Mouse (Mus musculus) ES-E14 (cell line): ENCODE measurements around the gene Dpm2. TPM values are rescaled to one million over a fixed set of nuclear protein-coding genes. Genes with fewer than 3 reads are reported as not detected.

ENCODE experiments used
- DNase-seq: peaks from one replicate; pipeline ENCODE4 v3.0.0-alpha.2; 2013; ENCODE audit warnings: low read depth, low spot score
- H3K27ac ChIP-seq: 2 replicates; pipeline ENCODE4 v1.5.1; 2012; ENCODE audit warnings: low read depth, mild to moderate bottlenecking, low read length, moderate library complexity, mixed read lengths; ENCODE audit not compliant: poor library complexity, insufficient read depth, severe bottlenecking
- H3K36me3 ChIP-seq: 2 replicates; pipeline ENCODE4 v1.6.1; 2012; ENCODE audit warnings: mild to moderate bottlenecking, low read length, moderate library complexity, mixed read lengths; ENCODE audit not compliant: control insufficient read depth, poor library complexity, insufficient read depth, severe bottlenecking
- H3K4me1 ChIP-seq, 2 experiments: fragments of 150-350 bp in 1 of 2; sonication (generic) in 1 of 2; 2 replicates each; pipeline ENCODE4 v1.6.1; 2012; ENCODE audit warnings: low read length in 2 of 2, mild to moderate bottlenecking in 1 of 2, mixed read lengths in 1 of 2; ENCODE audit not compliant: control insufficient read depth in 2 of 2, insufficient read depth in 2 of 2, poor library complexity in 1 of 2
- H3K4me3 ChIP-seq, 2 experiments: fragments of 150-350 bp in 1 of 2; sonication (generic) in 1 of 2; 2 replicates each; pipeline ENCODE4 v1.5.1; 2012; ENCODE audit warnings: low read length in 2 of 2, low read depth in 1 of 2, mild to moderate bottlenecking in 1 of 2, mixed read lengths in 1 of 2; ENCODE audit not compliant: insufficient read depth in 1 of 2, poor library complexity in 1 of 2, severe bottlenecking in 1 of 2
- H3K9ac ChIP-seq: 2 replicates; pipeline ENCODE4 v1.6.1; 2012; ENCODE audit warnings: low read depth, mild to moderate bottlenecking, low read length, mixed read lengths; ENCODE audit not compliant: poor library complexity, insufficient read depth, severe bottlenecking
- H3K9me3 ChIP-seq: fragments of 150-350 bp; sonication (generic); 2 replicates; pipeline ENCODE4 v1.6.1; 2012; ENCODE audit warnings: low read depth, mild to moderate bottlenecking, low read length; ENCODE audit not compliant: control insufficient read depth, insufficient read depth
- CHD2 ChIP-seq: IDR thresholded peaks from 2 replicates; pipeline ENCODE4 v1.6.1; 2014; ENCODE audit warnings: mild to moderate bottlenecking, low read depth, low read length, inconsistent platforms
- HCFC1 ChIP-seq: IDR thresholded peaks from 2 replicates; pipeline ENCODE4 v1.6.1; 2012; ENCODE audit warnings: low read length, inconsistent platforms, borderline replicate concordance; ENCODE audit not compliant: insufficient read depth
- MAFK ChIP-seq: IDR thresholded peaks from 2 replicates; pipeline ENCODE4 v1.6.1; 2014; ENCODE audit warnings: mild to moderate bottlenecking, low read depth, low read length, inconsistent platforms; ENCODE audit not compliant: insufficient read depth
- ZC3H11A ChIP-seq: IDR thresholded peaks from 2 replicates; pipeline ENCODE4 v1.6.1; 2012; ENCODE audit warnings: low read depth, mild to moderate bottlenecking, inconsistent platforms, low read length, borderline replicate concordance
- ZNF384 ChIP-seq: IDR thresholded peaks from 2 replicates; pipeline ENCODE4 v1.6.1; 2012; ENCODE audit warnings: low read depth, low read length, inconsistent platforms
- in situ Hi-C, 2 experiments: fragments of 600-800 bp; cut with MboI; formaldehyde crosslinking; loops; one replicate each; pipeline ENCODE4 v1.15.1; 2025; ENCODE audit warnings: low sequenced_read_pairs in 2 of 2, inconsistent platforms in 1 of 2; ENCODE audit not compliant: unreplicated experiment in 2 of 2
- total RNA-seq: library from RNA; depleted of rRNA; stranded (reverse); fragments of 300-350 nt; gene quantifications from 2 replicates; pipeline ENCODE4 v1.2.3, GENCODE M21; 2012

Dpm2 gene
- total RNA-seq, 1 experiment, result 44.1 TPM

DNA sequence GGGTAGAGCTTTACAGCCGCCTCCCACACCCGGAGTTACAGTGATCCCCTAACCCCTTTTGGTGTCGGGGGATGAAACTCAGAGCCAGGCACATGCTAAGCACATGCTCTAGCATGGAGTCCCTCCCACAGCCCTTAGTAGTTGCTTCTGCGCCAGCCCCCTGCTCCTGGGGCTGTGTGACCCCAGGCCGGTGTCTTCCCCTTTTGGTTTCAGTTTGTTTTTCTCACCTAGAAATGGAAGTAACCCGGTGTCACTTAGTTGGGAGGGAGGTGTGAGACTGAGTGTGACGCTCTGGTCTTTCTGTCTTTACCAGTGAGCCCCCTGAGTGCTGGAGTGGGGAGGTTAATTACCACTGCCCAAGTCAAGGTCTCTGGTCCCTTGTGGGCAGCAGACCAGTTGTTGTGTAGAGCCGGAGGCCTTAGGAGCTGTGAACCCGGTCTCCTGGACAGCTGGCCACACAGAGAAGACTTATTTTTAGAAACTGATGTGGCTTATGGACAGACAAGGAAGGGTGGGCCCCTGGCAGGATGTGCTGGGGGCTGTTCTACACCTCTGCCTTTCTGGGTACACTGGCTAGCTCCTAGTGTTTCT, 17.2 kb downstream of the Dpm2 start:
- in situ Hi-C loops, result no loop called here

DNA sequence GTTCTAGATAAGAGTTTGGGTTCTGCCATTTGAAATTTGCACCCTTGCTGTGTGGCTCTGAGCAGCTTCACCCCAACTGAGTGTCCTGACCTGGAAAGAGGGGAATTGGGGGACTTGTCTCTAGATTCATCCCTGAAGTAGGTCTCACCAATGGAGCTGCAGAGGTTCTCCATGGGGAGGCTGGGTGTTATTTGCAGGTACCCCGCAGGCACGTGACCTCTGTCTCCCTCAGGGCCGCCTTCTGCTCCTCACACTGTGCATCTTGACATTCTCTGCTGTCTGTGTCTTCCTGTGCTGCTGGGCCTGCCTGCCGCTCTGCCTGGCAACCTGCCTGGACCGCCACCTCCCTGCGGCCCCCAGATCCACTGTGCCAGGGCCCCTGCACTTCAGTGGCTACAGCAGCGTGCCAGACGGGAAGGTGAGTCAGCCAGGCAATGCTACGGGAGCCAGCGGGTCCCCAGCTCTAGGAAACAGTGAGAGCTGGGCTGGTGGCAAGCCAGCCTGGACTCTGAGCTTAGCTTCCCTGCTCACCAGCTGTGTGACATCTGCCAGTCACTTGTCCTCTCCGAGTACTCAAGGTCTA, 18.6 kb downstream of the Dpm2 start:
- Histone ChIP-seq H3K4me1 (peaks cover 3 to 9% of the 10 kb centered on the region in 2 experiments; a peak in 3 of 4 replicates), H3K27ac (no peak overlapping the region), H3K4me3 (peak overlapping the region; percentile 40 to 42; a peak in 3 of 4 replicates), H3K9ac (peak overlapping the region; percentile 49), H3K9me3 (no peaks in the 10 kb centered on the region), H3K36me3 (no peaks in the 10 kb centered on the region)
- TF ChIP-seq ZNF384, result no peak
- no peak for TF ChIP-seq ZC3H11A
- TF ChIP-seq HCFC1, result no peak
- no peak for TF ChIP-seq MAFK
- TF ChIP-seq CHD2, result no peak
- in situ Hi-C loops, result no loop called here
- no peak for DNase-seq

More for the DNA sequence above, 17.2 kb downstream of the Dpm2 start:
- Histone ChIP-seq H3K27ac (no peak overlapping the region), H3K36me3 (no peaks in the 10 kb centered on the region), H3K4me3 (peak overlapping the region; percentile 75 to 81), H3K9me3 (no peaks in the 10 kb centered on the region), H3K9ac (peak overlapping the region; percentile 80; the same call in 1 of the 2 replicates), H3K4me1 (peaks cover 3 to 7% of the 10 kb centered on the region in 2 experiments; a peak in 3 of 4 replicates)
- no peak for DNase-seq
- TF ChIP-seq MAFK (no peak), ZNF384 (no peak), HCFC1 (no peak), CHD2 (no peak), ZC3H11A (no peak)

DNA sequence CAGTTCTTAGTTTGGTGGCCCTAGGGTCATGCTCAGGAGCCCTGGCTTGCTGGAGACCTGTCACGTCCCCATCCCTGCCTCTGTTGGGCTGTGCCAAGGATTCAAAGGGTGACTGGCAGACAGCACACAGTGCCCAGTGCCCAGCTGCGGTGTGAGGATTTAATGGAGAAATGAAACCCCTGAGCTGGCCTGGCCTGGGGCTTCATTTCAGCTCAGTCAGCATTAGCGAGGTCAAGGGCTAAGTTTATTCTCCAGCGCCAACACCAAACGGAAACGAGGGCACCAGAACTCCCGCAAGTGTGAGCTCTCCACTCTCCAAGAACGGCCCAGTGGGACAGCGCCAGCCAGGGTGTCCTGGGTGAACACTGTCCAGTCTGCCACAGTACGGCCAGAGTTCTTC, 19.6 kb downstream of the Dpm2 start:
- Histone ChIP-seq H3K9me3 (no peaks in the 10 kb centered on the region), H3K4me1 (peaks cover 3 to 10% of the 10 kb centered on the region in 2 experiments; a peak in 3 of 4 replicates), H3K4me3 (no peak overlapping the region), H3K36me3 (no peaks in the 10 kb centered on the region), H3K9ac (no peak overlapping the region), H3K27ac (no peak overlapping the region)
- DNase-seq, result no peak
- in situ Hi-C loops, result no loop called here
- no peak for TF ChIP-seq HCFC1
- TF ChIP-seq ZC3H11A, result no peak
- TF ChIP-seq CHD2, result no peak

DNA sequence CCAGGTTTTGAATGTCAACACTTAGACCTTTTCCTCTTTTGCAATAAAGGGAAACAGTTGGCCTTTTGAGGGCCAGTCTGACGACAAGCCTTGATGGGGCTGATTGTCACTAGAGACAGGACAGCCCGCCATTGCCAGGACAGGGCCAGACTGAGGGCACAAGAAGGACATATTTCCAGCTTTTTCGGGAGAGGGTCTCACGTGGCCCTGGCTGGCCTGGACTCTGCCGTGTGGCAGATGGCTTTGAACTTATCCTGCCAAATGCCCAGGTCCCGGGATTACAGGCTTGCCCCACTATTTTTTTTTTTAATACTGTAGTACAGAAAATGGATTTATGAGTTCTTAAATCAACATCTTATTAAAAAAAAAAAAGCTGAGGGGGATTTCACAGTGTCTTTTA, 20.6 kb downstream of the Dpm2 start:
- no peak overlapping the region for H3K9ac ChIP-seq
- no peak for TF ChIP-seq ZNF384
- TF ChIP-seq MAFK, result no peak
- TF ChIP-seq ZC3H11A, result no peak
- TF ChIP-seq HCFC1, result no peak
- no peak for TF ChIP-seq CHD2
- no peak overlapping the region for H3K4me3 ChIP-seq
- in situ Hi-C loops, result no loop called here
- no peak overlapping the region for H3K27ac ChIP-seq
- peaks cover 3 to 10% of the 10 kb centered on the region in 2 experiments; a peak in 3 of 4 replicates for H3K4me1 ChIP-seq
- no peaks in the 10 kb centered on the region for H3K36me3 ChIP-seq
- H3K9me3 ChIP-seq, result no peaks in the 10 kb centered on the region
- no peak for DNase-seq
